Mouse (Mus musculus) myocyte (in vitro differentiated cells): Measurements from ENCODE around the gene Lrrk1. TPM values are rescaled to one million over a fixed set of nuclear protein-coding genes. Genes with fewer than 3 reads are reported as not detected.

Experiments
- H3K27me3 ChIP-seq: one replicate; pipeline ENCODE4 v1.6.1; 2011; ENCODE audit not compliant: control insufficient read depth, insufficient read depth, insufficient read length
- H3K36me3 ChIP-seq: one replicate; pipeline ENCODE4 v1.6.1; 2011; ENCODE audit not compliant: control insufficient read depth, insufficient read depth
- H3K4me2 ChIP-seq: one replicate; pipeline ENCODE4 v1.6.1; 2011; ENCODE audit warnings: low read depth, control low read depth
- H3K4me3 ChIP-seq: one replicate; pipeline ENCODE4 v1.5.1; 2011; ENCODE audit warnings: mild to moderate bottlenecking, control low read depth, moderate library complexity
- H3K79me2 ChIP-seq: one replicate; pipeline ENCODE4 v1.6.1; 2011; ENCODE audit not compliant: control insufficient read depth, insufficient read depth
- H3ac ChIP-seq: one replicate; pipeline ENCODE4 v1.6.1; 2011; ENCODE audit not compliant: control insufficient read depth, insufficient read length
- CEBPB ChIP-seq: IDR thresholded peaks from 2 replicates; pipeline ENCODE4 v1.6.1; 2011; ENCODE audit warnings: mild to moderate bottlenecking, moderate library complexity; ENCODE audit not compliant: poor library complexity, insufficient read depth, severe bottlenecking
- E2F4 ChIP-seq: IDR thresholded peaks from one replicate; pipeline ENCODE4 v1.6.1; 2011; ENCODE audit warnings: mild to moderate bottlenecking, control low read depth, moderate library complexity; ENCODE audit not compliant: insufficient read depth
- MAX ChIP-seq: IDR thresholded peaks from one replicate; pipeline ENCODE4 v1.6.1; 2011; ENCODE audit warnings: low read depth, mild to moderate bottlenecking, control low read depth
- MYOD1 ChIP-seq, 3 experiments: IDR thresholded peaks; one replicate each; pipeline ENCODE4 v1.6.1; 2011; ENCODE audit warnings: control low read depth in 2 of 3, low read depth in 2 of 3, mild to moderate bottlenecking in 2 of 3, moderate library complexity in 1 of 3; ENCODE audit not compliant: insufficient read length in 2 of 3, control insufficient read depth in 1 of 3
- MYOG ChIP-seq, 3 experiments: IDR thresholded peaks; one replicate each; pipeline ENCODE4 v1.6.1; 2011; ENCODE audit warnings: control low read depth in 2 of 3, low read depth in 2 of 3, mild to moderate bottlenecking in 2 of 3; ENCODE audit not compliant: insufficient read length in 2 of 3, control insufficient read depth in 1 of 3, insufficient read depth in 1 of 3
- POLR2A ChIP-seq: IDR thresholded peaks from one replicate; pipeline ENCODE4 v1.6.1; 2011; ENCODE audit warnings: low read depth, mild to moderate bottlenecking, control low read depth, moderate library complexity; ENCODE audit not compliant: insufficient read length
- POLR2AphosphoS2 ChIP-seq: IDR thresholded peaks from one replicate; pipeline ENCODE4 v1.6.1; 2011; ENCODE audit warnings: low read depth, control low read depth; ENCODE audit not compliant: insufficient read length
- REST ChIP-seq: IDR thresholded peaks from one replicate; pipeline ENCODE4 v1.6.1; 2011; ENCODE audit warnings: mild to moderate bottlenecking, control low read depth, moderate library complexity; ENCODE audit not compliant: insufficient read depth, insufficient read length
- SRF ChIP-seq: IDR thresholded peaks from one replicate; pipeline ENCODE4 v1.6.1; 2011; ENCODE audit warnings: low read depth; ENCODE audit not compliant: control insufficient read depth, insufficient read length
- TCF12 ChIP-seq: IDR thresholded peaks from one replicate; pipeline ENCODE4 v1.6.1; 2011; ENCODE audit warnings: mild to moderate bottlenecking, control low read depth; ENCODE audit not compliant: poor library complexity, insufficient read depth, severe bottlenecking
- TCF3 ChIP-seq: IDR thresholded peaks from one replicate; pipeline ENCODE4 v1.6.1; 2011; ENCODE audit warnings: low read depth, control low read depth; ENCODE audit not compliant: insufficient read length
- USF1 ChIP-seq: IDR thresholded peaks from one replicate; pipeline ENCODE4 v1.6.1; 2011; ENCODE audit warnings: low read depth, mild to moderate bottlenecking, control low read depth, moderate library complexity
- polyA plus RNA-seq: library from polyadenylated mRNA; unstranded; fragments of >200 nt; fragmentation: generic; extraction: Trizol; gene quantifications from one replicate; pipeline ENCODE4 v1.2.1, GENCODE M21; 2012; ENCODE audit warnings: missing spikeins

The Lrrk1 gene
- polyA plus RNA-seq, 1 experiment: 24.8 TPM

DNA sequence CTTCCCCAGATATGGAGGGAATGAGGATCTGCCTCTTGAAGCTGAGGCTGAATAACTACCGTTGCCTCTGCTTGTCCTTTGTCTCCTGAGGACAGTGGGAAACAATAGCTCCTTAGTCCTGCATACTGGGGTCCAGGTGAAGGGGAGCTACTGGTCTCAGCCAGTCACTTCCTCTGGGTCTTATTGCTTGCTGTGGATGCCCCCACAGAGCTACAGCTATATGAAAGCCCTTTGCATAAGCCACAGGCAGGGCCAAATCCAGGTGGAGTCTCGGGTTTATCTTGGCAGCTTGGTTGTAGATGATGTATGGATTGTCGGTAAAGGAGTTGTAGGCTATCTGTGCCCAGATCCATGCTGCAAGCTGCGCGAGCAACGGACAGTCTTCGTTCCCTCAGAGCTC is 158.7 kb downstream of the Lrrk1 start:
- Histone ChIP-seq H3K36me3 (no peaks in the 10 kb centered on the region), H3K79me2 (no peaks in the 10 kb centered on the region), H3K27me3 (no peaks in the 10 kb centered on the region), H3ac (no peak overlapping the region), H3K4me2 (no peak overlapping the region), H3K4me3 (no peak overlapping the region)
- TF ChIP-seq MAX: no peak
- TF ChIP-seq MYOG (IDR thresholded peaks at IDR 0.05; ENCODE audit: control insufficient read depth in 1 of 3, insufficient read depth in 1 of 3, insufficient read length in 2 of 3, low read depth in 2 of 3): no peak
- TF ChIP-seq REST: no peak
- TF ChIP-seq TCF3: no peak
- no peak for TF ChIP-seq POLR2AphosphoS2
- no peak for TF ChIP-seq USF1
- TF ChIP-seq POLR2A: no peak
- no peak for TF ChIP-seq TCF12
- TF ChIP-seq MYOD1 (IDR thresholded peaks at IDR 0.05; ENCODE audit: control insufficient read depth in 1 of 3, insufficient read length in 2 of 3, low read depth in 2 of 3): no peak
- TF ChIP-seq CEBPB: no peak
- TF ChIP-seq E2F4: no peak
- no peak for TF ChIP-seq SRF

DNA sequence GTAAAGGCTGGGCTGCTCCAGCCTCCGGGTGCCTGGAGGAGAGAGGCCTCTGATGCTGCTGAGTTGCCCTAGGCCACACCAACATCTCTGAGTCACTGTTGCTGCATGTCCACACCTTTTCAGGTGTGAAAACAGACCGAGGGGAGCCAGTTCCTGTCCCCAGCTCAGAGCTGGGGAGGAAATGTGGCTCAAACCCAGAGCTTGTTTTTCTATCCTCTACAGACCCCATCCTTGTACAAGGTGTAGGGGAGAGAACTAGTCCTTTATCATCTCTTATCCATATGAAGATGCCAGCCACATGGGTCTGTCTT is 159.6 kb downstream of the Lrrk1 start:
- no peaks in the 10 kb centered on the region for H3K27me3 ChIP-seq
- no peak overlapping the region for H3ac ChIP-seq
- TF ChIP-seq MAX (no peak), SRF (no peak), REST (no peak), MYOD1 (IDR thresholded peaks at IDR 0.05; ENCODE audit: control insufficient read depth in 1 of 3, insufficient read length in 2 of 3, low read depth in 2 of 3) (no peak), MYOG (IDR thresholded peaks at IDR 0.05; ENCODE audit: control insufficient read depth in 1 of 3, insufficient read depth in 1 of 3, insufficient read length in 2 of 3, low read depth in 2 of 3) (no peak), USF1 (no peak), POLR2AphosphoS2 (no peak), TCF3 (no peak), CEBPB (no peak), E2F4 (no peak), POLR2A (no peak)
- H3K4me3 ChIP-seq: no peak overlapping the region
- H3K4me2 ChIP-seq: no peak overlapping the region
- H3K79me2 ChIP-seq: no peaks in the 10 kb centered on the region
- no peaks in the 10 kb centered on the region for H3K36me3 ChIP-seq

- no peaks in the 10 kb centered on the region for H3K79me2 ChIP-seq
- no peak overlapping the region for H3K4me3 ChIP-seq
- no peak overlapping the region for H3ac ChIP-seq
- H3K27me3 ChIP-seq: no peaks in the 10 kb centered on the region
- TF ChIP-seq MYOG (IDR thresholded peaks at IDR 0.05; ENCODE audit: control insufficient read depth in 1 of 3, insufficient read depth in 1 of 3, insufficient read length in 2 of 3, low read depth in 2 of 3) (no peak), TCF12 (no peak), MYOD1 (IDR thresholded peaks at IDR 0.05; ENCODE audit: control insufficient read depth in 1 of 3, insufficient read length in 2 of 3, low read depth in 2 of 3) (no peak), E2F4 (no peak), POLR2A (no peak), MAX (no peak), REST (no peak), USF1 (no peak), CEBPB (no peak), POLR2AphosphoS2 (no peak), SRF (no peak), TCF3 (no peak)
- no peak overlapping the region for H3K4me2 ChIP-seq
- H3K36me3 ChIP-seq: no peaks in the 10 kb centered on the region
Measured at GRCm38 (mm10) chr7:66227814-66228609, 160.1 kb downstream of the Lrrk1 start.

GRCm38 (mm10) chr7:66225881-66226280 is 162.3 kb downstream of the Lrrk1 start:
- Histone ChIP-seq H3K4me2 (no peak overlapping the region), H3K36me3 (no peaks in the 10 kb centered on the region), H3K79me2 (no peaks in the 10 kb centered on the region), H3ac (no peak overlapping the region), H3K4me3 (no peak overlapping the region), H3K27me3 (no peaks in the 10 kb centered on the region)
- TF ChIP-seq MYOG (IDR thresholded peaks at IDR 0.05; ENCODE audit: control insufficient read depth in 1 of 3, insufficient read depth in 1 of 3, insufficient read length in 2 of 3, low read depth in 2 of 3) (no peak), SRF (no peak), POLR2AphosphoS2 (no peak), POLR2A (no peak), MAX (no peak)
